Mouse (Mus musculus): ENCODE measurements around the gene Sgtb.

GRCm38 (mm10) chr13:104177796-104178649 lies 68.5 kb downstream of the Sgtb start, which contains the start of gene Trappc13:
- TF ChIP-seq CTCF (IDR thresholded peaks at IDR 0.05; ENCODE audit: low read depth) (0 out of 2 replicates have a peak, but pooled peaks have one; percentile 2), EP300 (optimal IDR thresholded peaks at IDR 0.05) (peak; percentile 28)
